Mouse (Mus musculus) stomach, postnatal 0 days (tissue): Measurements from ENCODE around the gene Stox2.

ENCODE experiments used
- CTCF ChIP-seq: IDR thresholded peaks from 2 replicates; pipeline ENCODE4 v1.5.1; 2016; ENCODE audit warnings: antibody characterized with exemption, low read depth, mild to moderate bottlenecking, moderate library complexity
- EP300 ChIP-seq: optimal IDR thresholded peaks from 2 replicates; pipeline ENCODE3; 2016; ENCODE audit warnings: antibody characterized with exemption

- TF ChIP-seq CTCF: no peak
- TF ChIP-seq EP300: no peak
These were observed 160.7 kb downstream of the Stox2 start for GRCm38 (mm10) chr8:47285435-47285834.
